Mouse (Mus musculus): ENCODE results near the gene Med23. TPM values are rescaled to one million over a fixed set of nuclear protein-coding genes. Genes with fewer than 3 reads are reported as not detected.

The Med23 gene
- total RNA-seq (2021), result 10 to 100 TPM; 34.5 to 35.7 TPM

DNA sequence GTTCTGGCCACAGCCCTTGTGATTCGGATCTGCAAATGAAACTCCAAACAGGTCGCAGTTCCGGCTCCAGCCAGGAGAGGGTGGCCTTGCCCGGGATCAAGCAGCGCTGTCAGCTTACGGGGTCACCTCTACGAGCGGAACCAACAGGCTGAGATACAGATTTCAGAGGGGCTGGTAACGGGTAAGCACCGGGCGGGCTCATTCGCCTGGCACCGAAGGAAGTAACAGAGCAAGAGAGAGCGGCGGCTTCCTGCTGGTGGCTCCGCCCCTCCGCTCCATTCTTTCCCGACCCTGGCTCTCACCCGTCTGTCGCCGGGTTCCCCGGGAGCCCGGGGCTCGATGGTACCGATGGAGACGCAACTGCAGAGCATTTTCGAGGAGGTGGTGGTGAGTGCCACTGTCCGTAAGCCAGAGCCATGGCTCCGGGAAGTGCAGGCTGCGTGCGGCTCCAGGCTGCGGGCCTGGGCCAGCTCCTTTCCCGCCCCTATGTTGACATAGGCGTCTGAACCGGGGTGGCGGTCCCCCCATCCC lies at the start of gene Med23:
Gene Med23 (plus strand): TSS at position 227 of the 531 bp plus-strand sequence.
- intact Hi-C loops (cut with DNase I), result loop anchor here (2.0 kb wide), 1 partner anchor 349 kb away; no protein-coding TSS in a partner anchor
- DNase-seq (ENCODE audit: low spot score in 2 of 2), result peak; percentile 97 to 99

DNA sequence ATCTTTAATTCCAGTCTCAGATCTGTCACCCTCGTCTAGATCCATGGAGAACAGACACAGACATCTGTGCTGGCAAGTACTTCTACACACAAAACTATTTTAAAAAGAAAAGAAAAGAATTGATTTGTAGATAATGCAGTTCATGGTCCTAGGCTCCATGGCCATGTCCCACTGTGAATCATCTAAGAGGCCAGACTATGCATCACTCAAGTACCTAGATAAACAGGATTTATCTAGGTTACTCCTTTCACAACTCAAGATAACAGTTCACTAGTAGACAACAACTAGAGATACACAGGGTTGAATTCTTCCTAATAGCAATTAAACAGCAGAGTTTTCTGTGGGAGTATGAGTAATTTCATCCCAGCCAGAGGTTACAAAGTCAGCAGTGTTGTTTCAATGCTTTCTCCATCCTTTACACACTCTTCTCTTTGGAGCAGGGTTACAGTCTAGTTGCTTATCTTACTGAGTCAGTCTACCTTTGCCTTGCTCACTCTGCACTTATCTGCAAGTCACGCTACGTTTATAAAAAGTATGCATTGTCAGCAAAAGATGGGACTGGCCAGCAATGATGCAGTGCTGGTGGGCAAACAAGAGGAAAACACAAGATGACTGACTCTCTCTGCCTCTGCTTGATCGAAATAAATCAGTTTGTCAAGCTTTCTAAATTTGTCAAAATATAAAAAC lies 47.7 kb upstream of the Med23 start:
- intact Hi-C loops (cut with DNase I), result no loop called here

GRCm38 (mm10) chr10:24822842-24823241 lies 46.9 kb upstream of the Med23 start:
- DNase-seq (ENCODE audit: low spot score in 2 of 2), result no peak
- intact Hi-C loops (cut with DNase I), result no loop called here

More for the DNA sequence above, 47.7 kb upstream of the Med23 start:
- no peak for DNase-seq (ENCODE audit: low spot score in 2 of 2)

- DNase-seq (ENCODE audit: low spot score in 2 of 2), result no peak
- intact Hi-C loops (cut with DNase I), result no loop called here
Measured at GRCm38 (mm10) chr10:24823265-24823664, 46.5 kb upstream of the Med23 start.

- DNase-seq (ENCODE audit: low spot score in 2 of 2), result no peak
- intact Hi-C loops (cut with DNase I), result no loop called here
Measured at GRCm38 (mm10) chr10:24823697-24824535, 45.9 kb upstream of the Med23 start.

- intact Hi-C loops (cut with DNase I), result no loop called here
- DNase-seq (ENCODE audit: low spot score in 2 of 2), result no peak
Measured at GRCm38 (mm10) chr10:24824621-24825020, 45.2 kb upstream of the Med23 start.

DNA sequence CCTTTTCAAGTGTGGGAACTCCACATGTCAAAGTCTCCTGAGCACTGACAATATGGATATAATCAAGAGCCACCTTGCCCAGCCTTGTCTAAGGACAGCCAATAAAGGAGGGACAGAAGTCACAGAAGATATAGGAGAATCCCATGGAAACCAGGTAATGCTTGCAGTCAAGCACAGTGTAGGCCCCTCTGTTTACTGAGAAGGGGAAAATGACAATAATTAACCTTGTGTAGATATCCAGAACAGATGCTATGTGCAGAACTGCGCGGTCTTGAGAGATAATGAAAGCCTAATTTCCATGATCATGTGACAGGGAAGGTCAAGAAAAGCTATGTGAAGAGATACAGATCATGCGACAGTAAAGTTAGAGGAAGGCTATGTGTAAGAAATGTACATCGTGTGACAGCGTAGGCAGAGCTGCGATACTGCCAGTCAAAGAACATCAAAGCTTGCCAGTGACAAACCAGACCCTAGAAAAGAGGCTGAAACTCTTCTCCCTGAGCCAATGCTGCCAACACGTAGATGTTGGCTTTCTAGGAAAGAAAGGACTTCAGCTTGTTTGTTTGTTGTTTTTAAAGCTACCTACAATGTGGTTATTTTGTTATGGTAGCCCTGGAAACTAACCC lies 44.2 kb upstream of the Med23 start:
- DNase-seq (ENCODE audit: low spot score in 2 of 2), result no peak
- intact Hi-C loops (cut with DNase I), result no loop called here

DNA sequence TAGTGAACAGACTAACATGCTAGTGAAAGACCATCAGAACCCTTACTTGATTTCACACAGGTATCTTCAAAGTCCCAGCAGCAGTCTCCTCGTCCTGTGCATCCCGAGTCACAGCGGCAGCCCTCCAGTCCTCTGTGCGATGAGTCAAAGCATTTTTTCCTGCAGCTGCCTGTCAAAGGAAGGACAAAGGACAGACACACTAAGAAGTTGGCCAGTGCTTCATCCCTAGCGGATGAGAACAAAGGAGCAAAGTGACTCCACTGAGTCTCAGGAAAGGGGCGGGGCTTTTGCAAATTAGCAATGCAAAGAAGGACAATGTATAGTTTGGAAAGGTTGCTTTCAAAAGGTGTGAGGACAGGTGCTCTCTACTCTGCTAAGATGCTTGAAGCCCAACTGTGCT lies 43.7 kb upstream of the Med23 start:
- intact Hi-C loops (cut with DNase I), result no loop called here
- no peak for DNase-seq (ENCODE audit: low spot score in 2 of 2)

DNA sequence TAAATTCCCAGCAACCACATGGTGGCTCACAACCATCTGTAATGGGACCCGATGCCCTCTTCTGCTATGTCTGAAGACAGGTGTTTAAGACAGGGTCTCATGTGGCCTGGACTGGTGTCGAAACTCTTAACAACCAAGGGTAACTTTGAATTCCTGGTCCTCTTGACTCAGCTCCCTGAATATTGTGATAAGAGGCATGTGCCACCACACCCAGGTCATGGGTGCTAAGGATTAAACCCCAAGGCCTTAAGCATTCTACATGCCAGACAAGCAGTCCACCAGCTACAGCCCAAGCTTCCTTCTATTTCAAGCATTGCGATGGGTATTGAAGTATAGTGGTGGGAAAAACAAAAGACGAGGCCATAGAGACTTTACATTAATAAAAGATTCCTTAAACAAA lies 41.6 kb upstream of the Med23 start:
- intact Hi-C loops (cut with DNase I), result no loop called here
- no peak for DNase-seq (ENCODE audit: low spot score in 2 of 2)

- intact Hi-C loops (cut with DNase I), result no loop called here
- DNase-seq (ENCODE audit: low spot score in 2 of 2), result no peak
Measured at GRCm38 (mm10) chr10:24830448-24830847, 39.3 kb upstream of the Med23 start.

GRCm38 (mm10) chr10:24831377-24832095 lies 38.2 kb upstream of the Med23 start:
- intact Hi-C loops (cut with DNase I), result no loop called here
- no peak for DNase-seq (ENCODE audit: low spot score in 2 of 2)

DNA sequence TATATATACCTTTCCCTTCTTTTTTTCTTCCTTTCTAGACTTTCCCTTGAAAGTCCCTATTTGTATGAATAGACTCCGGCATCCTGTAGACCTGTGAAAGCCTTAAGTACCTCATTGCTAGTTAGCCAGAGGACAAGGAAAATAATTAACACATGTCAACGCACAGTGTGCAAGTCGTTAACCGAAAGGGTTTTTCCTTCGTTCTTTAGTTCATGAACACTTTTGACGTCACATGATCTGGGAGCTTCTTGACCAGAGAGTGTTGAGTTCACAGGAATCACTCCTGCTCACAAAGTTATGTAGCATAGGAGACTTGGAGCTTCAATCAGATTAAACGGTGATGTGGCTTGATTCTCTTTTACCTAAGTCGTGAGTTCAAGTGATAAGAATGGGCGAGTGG lies 37.5 kb upstream of the Med23 start:
- intact Hi-C loops (cut with DNase I), result no loop called here
- DNase-seq (ENCODE audit: low spot score in 2 of 2), result no peak

DNA sequence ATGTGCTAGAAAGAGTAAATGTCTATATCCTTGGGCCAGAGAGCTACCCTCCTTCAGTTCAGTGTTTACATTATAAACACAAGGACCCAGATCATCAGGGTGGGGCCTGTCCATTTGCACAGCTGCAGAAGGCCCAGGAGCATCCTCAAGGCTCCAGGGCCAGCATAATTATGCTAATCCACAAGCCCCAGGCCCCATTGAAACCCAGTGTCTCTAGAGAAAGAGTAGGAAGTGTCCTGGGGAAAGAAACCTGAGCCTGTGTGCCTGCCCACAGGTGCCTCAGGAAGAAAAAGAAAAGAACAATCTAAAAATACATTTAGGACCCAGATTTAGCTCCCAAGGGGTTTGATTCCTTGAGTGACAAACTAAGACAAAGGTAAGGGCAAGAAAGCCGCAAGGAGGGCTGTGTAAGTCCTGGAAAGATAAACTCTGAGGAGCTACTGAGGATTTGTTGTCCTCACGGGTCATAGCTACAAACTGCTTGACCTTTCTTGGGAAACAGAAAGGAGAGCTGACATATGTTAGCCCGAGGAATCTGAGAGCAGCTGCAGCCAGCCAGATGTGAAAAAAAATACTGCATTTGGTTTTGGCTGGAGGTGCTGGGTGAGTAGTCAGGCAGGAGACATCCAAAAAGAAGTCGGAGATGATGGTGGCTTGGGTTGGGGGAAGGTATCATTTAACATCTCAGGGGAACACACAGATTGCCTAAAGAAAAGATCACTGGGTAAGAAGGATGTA lies 35.0 kb upstream of the Med23 start:
- intact Hi-C loops (cut with DNase I), result no loop called here
- DNase-seq (ENCODE audit: low spot score in 2 of 2), result no peak

DNA sequence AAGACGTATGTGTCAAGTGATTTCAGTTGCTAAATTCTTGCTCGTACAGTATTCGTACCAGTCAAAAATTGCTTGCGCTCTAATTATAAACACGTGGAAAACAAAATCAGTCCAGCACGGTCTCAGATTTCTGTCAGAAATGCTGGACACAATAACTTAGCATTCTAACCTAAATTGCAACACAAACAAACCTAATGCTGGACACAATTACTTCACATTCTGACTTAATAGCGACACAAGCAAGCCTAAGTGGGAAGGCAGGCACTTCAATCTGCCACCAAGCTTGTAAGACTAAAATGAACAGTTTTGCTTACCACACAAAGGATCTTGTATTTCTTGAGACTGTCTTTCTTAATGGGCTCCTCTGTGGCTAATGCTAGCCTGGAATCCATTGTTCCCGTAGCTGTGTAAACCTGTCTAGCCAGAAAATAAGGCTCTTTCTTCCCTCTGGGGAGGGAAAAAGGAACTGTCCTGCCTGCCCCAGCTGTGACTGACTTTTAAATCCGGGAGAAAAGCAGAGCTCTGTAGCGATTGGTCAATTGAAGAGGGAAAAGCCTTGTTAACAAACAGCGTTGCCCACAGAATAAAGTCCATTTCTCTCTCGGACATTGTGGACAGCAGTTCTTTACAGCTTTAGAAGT lies 34.0 kb upstream of the Med23 start:
- no peak for DNase-seq (ENCODE audit: low spot score in 2 of 2)
- intact Hi-C loops (cut with DNase I), result no loop called here

GRCm38 (mm10) chr10:24836366-24837038 lies 33.3 kb upstream of the Med23 start:
- intact Hi-C loops (cut with DNase I), result no loop called here
- no peak for DNase-seq (ENCODE audit: low spot score in 2 of 2)

GRCm38 (mm10) chr10:24840795-24841194 lies 29.0 kb upstream of the Med23 start:
- no peak for DNase-seq (ENCODE audit: low spot score in 2 of 2)
- intact Hi-C loops (cut with DNase I), result no loop called here

DNA sequence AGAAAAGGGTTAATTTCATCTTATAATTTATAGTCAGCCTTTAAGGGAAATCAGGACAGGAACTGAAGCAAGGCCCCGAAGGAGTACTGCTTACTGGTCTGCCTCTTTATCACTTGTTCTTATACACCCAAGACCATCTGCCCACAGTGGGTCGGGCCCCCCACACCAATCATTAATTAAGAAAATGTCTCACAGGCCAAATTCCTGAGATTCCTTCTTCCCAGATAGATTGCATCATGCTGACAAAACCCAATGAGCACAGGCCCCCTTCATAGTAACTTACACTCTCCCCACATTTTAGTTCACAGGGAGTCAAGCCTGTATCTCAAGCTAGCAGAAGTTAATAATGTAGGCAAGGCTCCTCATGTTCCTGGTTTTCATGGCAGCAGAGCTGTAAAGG lies 27.8 kb upstream of the Med23 start:
- intact Hi-C loops (cut with DNase I), result no loop called here
- no peak for DNase-seq (ENCODE audit: low spot score in 2 of 2)

- DNase-seq (ENCODE audit: low spot score in 2 of 2), result no peak
- intact Hi-C loops (cut with DNase I), result no loop called here
Measured at GRCm38 (mm10) chr10:24842676-24843075, 27.1 kb upstream of the Med23 start, which contains the start of gene Enpp3. Gene Enpp3 (minus strand): TSS chr10:24842823.
